Mouse (Mus musculus): ENCODE measurements around the gene Zscan12. TPM values are rescaled to one million over a fixed set of nuclear protein-coding genes. Genes with fewer than 3 reads are reported as not detected.

Gene Zscan12
- polyA plus RNA-seq, 1 experiment from 2014 or later = 6.5 TPM

GRCm38 (mm10) chr13:21402848-21403247 is 40.2 kb downstream of the Zscan12 start:
- no peaks in the 10 kb centered on the region for H3K27me3 ChIP-seq
- peaks cover 19% of the 10 kb centered on the region for H3K4me1 ChIP-seq (replicated peaks)
- ATAC-seq (replicated peaks; ENCODE audit: insufficient number of reproducible peaks, insufficient read depth, low FRiP score, low read depth) = no peak
- no peaks in the 10 kb centered on the region for H3K9me3 ChIP-seq (replicated peaks)
- peak overlapping the region; percentile 92 for H3K27ac ChIP-seq
- peaks cover 6% of the 10 kb centered on the region for H3K36me3 ChIP-seq
- peak overlapping the region; percentile 90 for H3K9ac ChIP-seq
- H3K4me2 ChIP-seq = peak overlapping the region; percentile 61
- WGBS = 0% methylated on average over 2 of the region's 2 CpGs
- H3K4me3 ChIP-seq = peak overlapping the region; percentile 89

- H3K27me3 ChIP-seq = no peaks in the 10 kb centered on the region
- no peaks in the 10 kb centered on the region for H3K36me3 ChIP-seq
- no peak overlapping the region for H3K9ac ChIP-seq
- 76% methylated on average over 11 of the region's 11 CpGs for WGBS
- peaks cover 6% of the 10 kb centered on the region for H3K4me1 ChIP-seq (replicated peaks)
- no peak for ATAC-seq (replicated peaks; ENCODE audit: insufficient number of reproducible peaks, insufficient read depth, low FRiP score, low read depth)
- no peaks in the 10 kb centered on the region for H3K9me3 ChIP-seq (replicated peaks)
- H3K4me2 ChIP-seq = peak overlapping the region; percentile 75
- H3K4me3 ChIP-seq = peak overlapping the region; percentile 58; the same call in 1 of the 2 replicates
- H3K27ac ChIP-seq = 0 out of 2 replicates have a peak overlapping the region, but pooled peaks have one; percentile 87
Observed at GRCm38 (mm10) chr13:21407341-21407740, 44.7 kb downstream of the Zscan12 start.

- Histone ChIP-seq H3K36me3 (no peaks in the 10 kb centered on the region), H3K27me3 (no peaks in the 10 kb centered on the region), H3K9ac (peak overlapping the region; percentile 73), H3K27ac (peak overlapping the region; percentile 87), H3K9me3 (replicated peaks) (no peaks in the 10 kb centered on the region), H3K4me2 (peak overlapping the region; percentile 75), H3K4me1 (replicated peaks) (peaks cover 6% of the 10 kb centered on the region), H3K4me3 (peak overlapping the region; percentile 58)
- 2% methylated on average over 27 of the region's 27 CpGs for WGBS
- ATAC-seq (replicated peaks; ENCODE audit: insufficient number of reproducible peaks, insufficient read depth, low FRiP score, low read depth) = peak; percentile 96
Observed at GRCm38 (mm10) chr13:21407969-21408804, 45.6 kb downstream of the Zscan12 start.

- peak overlapping the region; percentile 58 for H3K4me3 ChIP-seq
- WGBS = 49% methylated on average over 11 of the region's 11 CpGs
- H3K36me3 ChIP-seq = no peaks in the 10 kb centered on the region
- peak overlapping the region; percentile 87 for H3K27ac ChIP-seq
- peak overlapping the region; percentile 73 for H3K9ac ChIP-seq
- H3K4me2 ChIP-seq = peak overlapping the region; percentile 75
- ATAC-seq (replicated peaks; ENCODE audit: insufficient number of reproducible peaks, insufficient read depth, low FRiP score, low read depth) = no peak
- no peaks in the 10 kb centered on the region for H3K9me3 ChIP-seq (replicated peaks)
- H3K27me3 ChIP-seq = no peaks in the 10 kb centered on the region
- H3K4me1 ChIP-seq (replicated peaks) = peaks cover 6% of the 10 kb centered on the region
Observed at GRCm38 (mm10) chr13:21408805-21409459, 46.3 kb downstream of the Zscan12 start.

GRCm38 (mm10) chr13:21414231-21415212 is 51.9 kb downstream of the Zscan12 start:
- no peaks in the 10 kb centered on the region for H3K27me3 ChIP-seq
- no peak for ATAC-seq (replicated peaks; ENCODE audit: insufficient number of reproducible peaks, insufficient read depth, low FRiP score, low read depth)
- 51% methylated on average over 15 of the region's 15 CpGs for WGBS

GRCm38 (mm10) chr13:21415266-21415665 is 52.6 kb downstream of the Zscan12 start:
- Histone ChIP-seq H3K4me3 (no peak overlapping the region), H3K9ac (no peak overlapping the region), H3K27ac (no peak overlapping the region), H3K9me3 (replicated peaks) (no peaks in the 10 kb centered on the region), H3K27me3 (no peaks in the 10 kb centered on the region), H3K4me2 (no peak overlapping the region), H3K4me1 (replicated peaks) (peaks cover 13% of the 10 kb centered on the region), H3K36me3 (no peaks in the 10 kb centered on the region)
- no peak for ATAC-seq (replicated peaks; ENCODE audit: insufficient number of reproducible peaks, insufficient read depth, low FRiP score, low read depth)
- 64% methylated on average over 4 of the region's 4 CpGs for WGBS

More at GRCm38 (mm10) chr13:21414231-21415212, 51.9 kb downstream of the Zscan12 start:
- H3K4me1 ChIP-seq (replicated peaks) = peaks cover 13% of the 10 kb centered on the region
- no peaks in the 10 kb centered on the region for H3K9me3 ChIP-seq (replicated peaks)
- H3K9ac ChIP-seq = no peak overlapping the region
- H3K36me3 ChIP-seq = no peaks in the 10 kb centered on the region
- H3K27ac ChIP-seq = no peak overlapping the region
- H3K4me3 ChIP-seq = no peak overlapping the region
- H3K4me2 ChIP-seq = peak overlapping the region; percentile 14; the same call in 1 of the 2 replicates

GRCm38 (mm10) chr13:21415750-21416149 is 53.1 kb downstream of the Zscan12 start:
- Histone ChIP-seq H3K4me2 (no peak overlapping the region), H3K27ac (no peak overlapping the region), H3K27me3 (no peaks in the 10 kb centered on the region), H3K4me3 (no peak overlapping the region), H3K9ac (no peak overlapping the region), H3K4me1 (replicated peaks) (peaks cover 13% of the 10 kb centered on the region), H3K9me3 (replicated peaks) (no peaks in the 10 kb centered on the region), H3K36me3 (no peaks in the 10 kb centered on the region)
- ATAC-seq (replicated peaks; ENCODE audit: insufficient number of reproducible peaks, insufficient read depth, low FRiP score, low read depth) = no peak
- 84% methylated on average over 2 of the region's 2 CpGs for WGBS

GRCm38 (mm10) chr13:21417298-21418010 is 54.8 kb downstream of the Zscan12 start:
- Histone ChIP-seq H3K27ac (no peak overlapping the region), H3K9me3 (replicated peaks) (no peaks in the 10 kb centered on the region), H3K36me3 (no peaks in the 10 kb centered on the region), H3K4me1 (replicated peaks) (peaks cover 13% of the 10 kb centered on the region), H3K27me3 (no peaks in the 10 kb centered on the region), H3K4me2 (no peak overlapping the region), H3K9ac (no peak overlapping the region), H3K4me3 (no peak overlapping the region)
- ATAC-seq (replicated peaks; ENCODE audit: insufficient number of reproducible peaks, insufficient read depth, low FRiP score, low read depth) = no peak
- 80% methylated on average over 6 of the region's 6 CpGs for WGBS

- Histone ChIP-seq H3K4me3 (no peak overlapping the region), H3K4me2 (no peak overlapping the region), H3K27me3 (no peaks in the 10 kb centered on the region), H3K9ac (no peak overlapping the region), H3K27ac (no peak overlapping the region), H3K9me3 (replicated peaks) (no peaks in the 10 kb centered on the region), H3K36me3 (no peaks in the 10 kb centered on the region), H3K4me1 (replicated peaks) (peaks cover 13% of the 10 kb centered on the region)
- WGBS = 28% methylated on average over 6 of the region's 6 CpGs
- ATAC-seq (replicated peaks; ENCODE audit: insufficient number of reproducible peaks, insufficient read depth, low FRiP score, low read depth) = no peak
Observed at GRCm38 (mm10) chr13:21418865-21419264, 56.2 kb downstream of the Zscan12 start.
